13 mouse cellular contexts compared by ENCODE assay signal in the genomic region with DNA sequence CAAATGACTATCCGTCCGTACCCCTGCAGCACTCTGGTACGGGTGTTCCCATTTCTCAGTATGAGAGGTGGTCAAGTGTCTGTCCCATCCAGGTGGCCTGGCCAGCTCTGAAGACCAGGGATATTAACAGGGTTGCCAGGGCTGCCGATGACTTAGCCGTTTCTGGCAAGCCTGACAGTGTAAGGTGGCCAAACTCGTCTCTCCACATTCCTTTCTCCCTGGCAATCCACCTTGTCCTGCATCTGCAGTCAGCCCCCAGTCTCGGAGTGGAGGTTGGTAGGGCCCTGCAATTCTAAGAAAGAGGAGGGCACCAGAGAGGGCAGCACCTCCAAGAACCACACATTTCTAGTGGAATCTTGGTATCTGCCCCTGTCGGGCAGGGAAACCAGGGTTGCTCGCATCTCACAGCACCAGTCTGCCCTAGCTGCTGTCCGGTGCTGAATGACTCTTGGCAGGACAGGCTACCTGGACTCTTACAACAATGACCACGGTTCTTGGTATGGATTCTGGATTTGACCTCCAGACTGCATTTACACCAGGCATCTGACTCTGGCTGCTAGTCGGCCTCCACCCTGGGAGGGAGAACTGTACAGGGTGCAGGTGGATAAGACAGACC.
DNase-seq lines count a peak whose midpoint lies in the region; ATAC-seq lines count a peak whose summit lies in the region.
"Had no signal": no experiment of that assay in that cellular context is flagged by ENCODE, and none has a peak within 500 bp of the region (broad histone marks: within the 10 kb centered on the region; RNA-seq: fewer than 3 reads in every experiment).

No protein-coding gene starts in this region.

- no peak overlapping the region for H3K9ac ChIP-seq in kidney, embryonic 15.5 days
- no peak overlapping the region for H3K9ac ChIP-seq in lung, embryonic 16.5 days (ENCODE audit: low read length)
- H3K9ac ChIP-seq: neural tube, embryonic 12.5 days had no signal

- H3K27me3 ChIP-seq in embryonic facial prominence, embryonic 10.5 days (replicated peaks; ENCODE audit: low read depth, poor library complexity, severe bottlenecking), result 0 out of 2 replicates have a peak, but pooled peaks cover 5% of the 10 kb centered on the region
- H3K27me3 ChIP-seq in kidney, embryonic 15.5 days, result 0 out of 2 replicates have a peak, but pooled peaks cover 4% of the 10 kb centered on the region
- H3K27me3 ChIP-seq in lung, embryonic 16.5 days (ENCODE audit: control insufficient read depth, insufficient read depth, low read depth, low read length), result no peaks in the 10 kb centered on the region

- peaks cover 30% of the 10 kb centered on the region for H3K4me1 ChIP-seq in embryonic facial prominence, embryonic 10.5 days
- H3K4me1 ChIP-seq in kidney, embryonic 15.5 days, result peaks cover 38% of the 10 kb centered on the region
- peaks cover 8% of the 10 kb centered on the region for H3K4me1 ChIP-seq in lung, embryonic 16.5 days (replicated peaks; ENCODE audit: control insufficient read depth, insufficient read depth, low read length)

- no peaks in the 10 kb centered on the region for H3K9me3 ChIP-seq in embryonic facial prominence, embryonic 10.5 days
- H3K9me3 ChIP-seq in kidney, embryonic 15.5 days (replicated peaks), result no peaks in the 10 kb centered on the region
- H3K9me3 ChIP-seq in lung, embryonic 16.5 days (ENCODE audit: control insufficient read depth, low read length), result no peaks in the 10 kb centered on the region
- H3K9me3 ChIP-seq: neural tube, embryonic 12.5 days had no signal

- no peak overlapping the region for H3K4me2 ChIP-seq in kidney, embryonic 15.5 days
- H3K4me2 ChIP-seq in lung, embryonic 16.5 days (ENCODE audit: low read depth, low read length), result no peak overlapping the region
- H3K4me2 ChIP-seq: neural tube, embryonic 12.5 days had no signal

- H3K36me3 ChIP-seq in embryonic facial prominence, embryonic 10.5 days (replicated peaks), result no peaks in the 10 kb centered on the region
- no peaks in the 10 kb centered on the region for H3K36me3 ChIP-seq in kidney, embryonic 15.5 days
- no peaks in the 10 kb centered on the region for H3K36me3 ChIP-seq in lung, embryonic 16.5 days (ENCODE audit: control insufficient read depth, insufficient read depth, low read length)
- H3K36me3 ChIP-seq: neural tube, embryonic 12.5 days had no signal

- no peak for ATAC-seq in kidney, embryonic 15.5 days (replicated peaks; ENCODE audit: low FRiP score)
- ATAC-seq in lung, embryonic 16.5 days (ENCODE audit: low read depth), result peak; percentile 86

- DNase-seq in cerebellum, adult 9-11 months, result peak; percentile 46
- no peak for DNase-seq in cerebellum, postnatal 25 days
- peak; percentile 59 for DNase-seq in embryonic facial prominence, embryonic 10.5 days (ENCODE audit: low spot score)
- no peak for DNase-seq in left cerebral cortex, adult 9 months (ENCODE audit: low spot score in 2 of 2)
- no peak for DNase-seq in yolk sac, embryonic 10.5 days (ENCODE audit: low spot score)
- DNase-seq in T-cell, adult 2 months (ENCODE audit: low spot score), result no peak
- DNase-seq: heart, adult 18-20 months; layer of hippocampus, postnatal 36 days; liver; right cerebral cortex, postnatal 14 days had no signal

- no peak overlapping the region for H3K4me3 ChIP-seq in embryonic facial prominence, embryonic 10.5 days
- no peak overlapping the region for H3K4me3 ChIP-seq in kidney, embryonic 15.5 days (replicated peaks)
- no peak overlapping the region for H3K4me3 ChIP-seq in lung, embryonic 16.5 days (ENCODE audit: low read length)
- H3K4me3 ChIP-seq: neural tube, embryonic 12.5 days had no signal

- peak overlapping the region; percentile 2; the same call in 1 of the 2 replicates for H3K27ac ChIP-seq in embryonic facial prominence, embryonic 10.5 days (replicated peaks)
- peak overlapping the region; percentile 49 for H3K27ac ChIP-seq in kidney, embryonic 15.5 days
- H3K27ac ChIP-seq in lung, embryonic 16.5 days (ENCODE audit: low read length), result peak overlapping the region; percentile 62; the same call in 1 of the 2 replicates
- H3K27ac ChIP-seq: neural tube, embryonic 12.5 days had no signal

- 60% methylated on average over 12 of the region's 12 CpGs for whole genome bisulfite sequencing in embryonic facial prominence, embryonic 10.5 days
- 54% methylated on average over 12 of the region's 12 CpGs for WGBS in kidney, embryonic 15.5 days
- WGBS in lung, embryonic 16.5 days, result 43% methylated on average over 12 of the region's 12 CpGs

Comparison
In these comparisons a context has a peak if more than half of its experiments do, and no peak if none do; other contexts are left out.
1. DNase-seq: peak in cerebellum, adult 9-11 months (single experiment) and embryonic facial prominence, embryonic 10.5 days (single experiment); none in cerebellum, postnatal 25 days (0 of 2), left cerebral cortex, adult 9 months (0 of 2), yolk sac, embryonic 10.5 days (single experiment) and T-cell, adult 2 months (single experiment).
2. H3K27ac ChIP-seq: peak in every context shown above with its lines; median percentile 62 in lung, embryonic 16.5 days; 49 in kidney, embryonic 15.5 days; 2 in embryonic facial prominence, embryonic 10.5 days.